Mouse (Mus musculus) liver, embryonic 15.5 days (tissue): ENCODE results near the gene Mchr1. TPM values are rescaled to one million over a fixed set of nuclear protein-coding genes. Genes with fewer than 3 reads are reported as not detected.
A peak's percentile ranks its signal among the peaks of the same experiment; 100 is the strongest.
"Not testable (repeated sequence)": the region's sequence is repeated elsewhere in the genome, so short reads cannot be mapped to it uniquely, and the experiment has no call there.

Experiments
- ATAC-seq: fragments of 200-750 bp; cut with Nextera tagmentation; 2 replicates; pipeline ENCODE4 v1.8.0; 2017; ENCODE audit warnings: moderate number of reproducible peaks, mild to moderate bottlenecking, moderate library complexity; ENCODE audit not compliant: insufficient read depth
- H3K27ac ChIP-seq: fragments of 300-500 bp; sonication (generic); replicated peaks from 2 replicates; pipeline ENCODE4 v1.5.1; 2015; ENCODE audit warnings: mild to moderate bottlenecking, inconsistent platforms
- H3K27me3 ChIP-seq: fragments of 300-500 bp; sonication (generic); 2 replicates; pipeline ENCODE4 v1.6.1; 2015; ENCODE audit warnings: mild to moderate bottlenecking, inconsistent platforms
- H3K36me3 ChIP-seq: fragments of 300-500 bp; sonication (generic); replicated peaks from 2 replicates; pipeline ENCODE4 v1.6.1; 2015; ENCODE audit warnings: moderate library complexity, mild to moderate bottlenecking, inconsistent platforms
- H3K4me1 ChIP-seq: fragments of 300-500 bp; sonication (generic); replicated peaks from 2 replicates; pipeline ENCODE4 v1.6.1; 2015; ENCODE audit warnings: inconsistent platforms
- H3K4me2 ChIP-seq: fragments of 300-500 bp; sonication (generic); 2 replicates; pipeline ENCODE4 v1.6.1; 2015; ENCODE audit warnings: moderate library complexity, mild to moderate bottlenecking, inconsistent platforms
- H3K4me3 ChIP-seq: fragments of 300-500 bp; sonication (generic); replicated peaks from 2 replicates; pipeline ENCODE4 v1.5.1; 2015; ENCODE audit warnings: mild to moderate bottlenecking, inconsistent platforms
- H3K9ac ChIP-seq: fragments of 300-500 bp; sonication (generic); 2 replicates; pipeline ENCODE4 v1.6.1; 2015; ENCODE audit warnings: moderate library complexity, mild to moderate bottlenecking, inconsistent platforms
- H3K9me3 ChIP-seq: fragments of 300-500 bp; sonication (generic); replicated peaks from 2 replicates; pipeline ENCODE4 v1.6.1; 2016; ENCODE audit warnings: inconsistent platforms
- WGBS: fragments of 180-500 bp; shearing (Covaris S2); methylation state at CpG from one replicate; pipeline ENCODE4 v1.1.7; 2015; ENCODE audit warnings: mixed read lengths; ENCODE audit not compliant: insufficient replicate concordance; 5-methylcytosine and 5-hydroxymethylcytosine counted together
- polyA plus RNA-seq: library from polyadenylated mRNA; unstranded; fragments of >200 nt; fragmentation: Nextera tagmentation; extraction: Ambion mirVana; gene quantifications from 2 replicates; pipeline ENCODE4 v1.2.1, GENCODE M21; 2015

The Mchr1 gene
- polyA plus RNA-seq, 1 experiment from 2014 or later = 0.08 TPM

DNA sequence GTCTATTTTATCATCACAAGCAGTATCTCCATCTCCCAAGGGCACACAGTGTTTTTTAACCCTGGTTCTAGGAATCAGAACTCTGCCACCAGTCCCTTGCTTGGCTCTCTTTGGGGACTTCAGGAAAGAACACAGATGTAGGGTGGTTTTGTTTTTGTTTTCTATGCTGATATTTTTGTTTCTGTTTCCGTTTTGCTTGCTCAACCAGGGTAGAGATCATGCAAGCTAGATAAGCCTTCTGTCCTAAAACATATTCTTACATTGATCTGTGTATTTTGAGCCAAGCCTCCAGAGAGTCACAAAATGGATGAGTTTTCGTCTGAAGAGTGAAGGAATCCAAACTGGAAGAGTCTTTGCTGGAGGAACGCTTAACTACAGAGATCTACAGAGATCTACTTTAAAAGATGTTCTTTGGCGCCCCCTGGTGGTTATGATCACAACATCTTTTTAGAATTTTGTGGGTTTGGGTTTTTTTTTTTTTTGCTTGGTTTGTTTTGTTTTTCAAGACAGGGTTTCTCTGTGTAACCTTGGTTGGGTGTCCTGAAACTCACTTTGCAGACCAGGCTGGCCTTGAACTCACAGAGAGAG, 35.8 kb upstream of the Mchr1 start:
- Histone ChIP-seq H3K27me3 (no peaks in the 10 kb centered on the region), H3K4me1 (peaks cover 13% of the 10 kb centered on the region), H3K4me3 (peak overlapping the region; percentile 17; the same call in 1 of the 2 replicates), H3K36me3 (no peaks in the 10 kb centered on the region), H3K9ac (no peak overlapping the region), H3K27ac (no peak overlapping the region), H3K4me2 (peak overlapping the region; percentile 44), H3K9me3 (no peaks in the 10 kb centered on the region)
- no peak for ATAC-seq
- 18% methylated on average over 4 of the region's 4 CpGs for WGBS

GRCm38 (mm10) chr15:81202462-81202861, 32.8 kb upstream of the Mchr1 start:
- WGBS = 84% methylated on average over 5 of the region's 5 CpGs
- H3K27me3 ChIP-seq = no peaks in the 10 kb centered on the region
- no peaks in the 10 kb centered on the region for H3K36me3 ChIP-seq
- no peak overlapping the region for H3K4me2 ChIP-seq
- H3K4me3 ChIP-seq = no peak overlapping the region
- no peak for ATAC-seq
- no peak overlapping the region for H3K9ac ChIP-seq
- peaks cover 7% of the 10 kb centered on the region for H3K4me1 ChIP-seq
- H3K9me3 ChIP-seq = no peaks in the 10 kb centered on the region
- H3K27ac ChIP-seq = no peak overlapping the region

DNA sequence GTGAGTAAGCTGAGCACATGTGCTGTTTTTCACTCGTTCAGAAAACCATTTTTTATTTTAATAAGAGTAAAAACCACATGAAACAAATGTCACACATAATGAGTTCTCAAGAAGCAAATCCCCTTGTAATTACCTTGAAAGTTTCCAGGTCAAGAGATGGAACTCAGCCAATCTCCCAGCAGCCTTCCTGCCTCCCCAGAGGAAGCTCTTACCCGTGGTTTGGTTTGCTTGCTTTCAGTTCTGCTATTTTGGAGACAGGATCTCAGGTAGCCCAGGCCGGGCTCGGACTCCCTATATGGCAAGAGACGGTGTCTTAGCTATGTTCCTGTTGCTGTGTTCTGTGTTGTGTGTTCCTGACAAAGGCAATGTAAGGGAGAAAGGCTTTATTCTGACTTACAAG, 24.8 kb upstream of the Mchr1 start:
- Histone ChIP-seq H3K4me3 (no peak overlapping the region), H3K9ac (no peak overlapping the region), H3K4me1 (no peaks in the 10 kb centered on the region), H3K27me3 (no peaks in the 10 kb centered on the region), H3K27ac (no peak overlapping the region), H3K36me3 (no peaks in the 10 kb centered on the region), H3K4me2 (no peak overlapping the region), H3K9me3 (no peaks in the 10 kb centered on the region)
- WGBS = 41% methylated on average over 5 of the region's 5 CpGs
- no peak for ATAC-seq

GRCm38 (mm10) chr15:81212976-81213375, 22.3 kb upstream of the Mchr1 start:
- no peak overlapping the region for H3K4me2 ChIP-seq
- H3K27ac ChIP-seq = no peak overlapping the region
- no peak overlapping the region for H3K4me3 ChIP-seq
- H3K4me1 ChIP-seq = no peaks in the 10 kb centered on the region
- no peaks in the 10 kb centered on the region for H3K36me3 ChIP-seq
- no peaks in the 10 kb centered on the region for H3K27me3 ChIP-seq
- no peaks in the 10 kb centered on the region for H3K9me3 ChIP-seq
- 68% methylated on average over 15 of the region's 15 CpGs for WGBS
- no peak for ATAC-seq
- H3K9ac ChIP-seq = no peak overlapping the region

GRCm38 (mm10) chr15:81216906-81217653, 18.2 kb upstream of the Mchr1 start:
- Histone ChIP-seq H3K4me2 (no peak overlapping the region), H3K9ac (no peak overlapping the region), H3K27ac (no peak overlapping the region), H3K4me1 (no peaks in the 10 kb centered on the region), H3K27me3 (no peaks in the 10 kb centered on the region), H3K36me3 (no peaks in the 10 kb centered on the region), H3K4me3 (no peak overlapping the region), H3K9me3 (no peaks in the 10 kb centered on the region)
- ATAC-seq = no peak
- WGBS = 73% methylated on average over 19 of the region's 19 CpGs

DNA sequence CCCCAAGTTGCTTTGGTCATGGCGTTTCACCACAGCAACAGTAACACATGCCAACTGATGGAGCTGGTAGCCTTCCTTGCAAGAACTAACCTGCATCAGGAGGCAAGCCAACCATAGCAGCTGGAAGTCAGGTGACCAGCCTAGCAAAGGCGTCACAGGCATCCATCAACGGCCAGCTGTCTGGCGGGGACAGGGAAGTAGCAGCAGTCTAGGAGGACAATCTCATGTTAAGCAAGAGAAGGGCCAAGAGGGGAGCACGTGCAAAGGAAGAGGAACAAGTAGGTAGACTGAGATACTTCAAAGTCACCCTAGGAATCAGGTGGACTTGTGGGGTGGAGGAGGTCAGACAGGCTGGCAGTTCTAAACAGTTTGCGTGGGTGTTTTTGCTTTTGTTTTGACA, 16.2 kb upstream of the Mchr1 start:
- Histone ChIP-seq H3K4me1 (no peaks in the 10 kb centered on the region), H3K27me3 (no peaks in the 10 kb centered on the region), H3K9me3 (no peaks in the 10 kb centered on the region), H3K4me3 (no peak overlapping the region), H3K36me3 (no peaks in the 10 kb centered on the region), H3K9ac (no peak overlapping the region), H3K27ac (no peak overlapping the region), H3K4me2 (no peak overlapping the region)
- 47% methylated on average over 6 of the region's 6 CpGs for WGBS
- no peak for ATAC-seq

GRCm38 (mm10) chr15:81220051-81220450, 15.2 kb upstream of the Mchr1 start:
- not testable (repeated sequence) for H3K9ac ChIP-seq, H3K36me3 ChIP-seq, ATAC-seq, H3K27me3 ChIP-seq, H3K4me2 ChIP-seq, H3K4me1 ChIP-seq, H3K27ac ChIP-seq, H3K4me3 ChIP-seq, H3K9me3 ChIP-seq
- WGBS = 65% methylated on average over 8 of the region's 8 CpGs

DNA sequence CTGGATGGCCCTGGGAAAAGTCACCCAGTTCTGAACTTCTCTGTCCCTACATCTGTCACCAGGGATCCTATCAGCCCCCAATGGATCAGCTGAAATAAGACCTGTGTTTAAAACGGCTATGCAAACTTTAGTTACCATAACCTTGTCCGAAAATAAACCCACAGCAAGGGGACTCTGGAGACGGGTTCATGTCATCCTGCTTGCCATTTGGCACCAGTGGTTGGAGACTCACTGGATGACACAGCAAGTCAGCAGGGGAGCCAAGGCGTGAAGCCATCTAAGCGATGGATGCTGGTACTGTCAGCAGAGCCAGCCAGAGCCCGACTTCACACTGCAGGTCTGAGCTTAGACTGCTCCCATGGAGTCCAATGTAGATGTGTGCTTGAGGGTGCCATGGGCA, 13.9 kb upstream of the Mchr1 start:
- H3K27me3 ChIP-seq = no peaks in the 10 kb centered on the region
- no peak overlapping the region for H3K9ac ChIP-seq
- 46% methylated on average over 6 of the region's 6 CpGs for WGBS
- no peaks in the 10 kb centered on the region for H3K36me3 ChIP-seq
- ATAC-seq = no peak
- H3K4me2 ChIP-seq = no peak overlapping the region
- no peak overlapping the region for H3K4me3 ChIP-seq
- no peaks in the 10 kb centered on the region for H3K9me3 ChIP-seq
- no peak overlapping the region for H3K27ac ChIP-seq
- H3K4me1 ChIP-seq = no peaks in the 10 kb centered on the region

DNA sequence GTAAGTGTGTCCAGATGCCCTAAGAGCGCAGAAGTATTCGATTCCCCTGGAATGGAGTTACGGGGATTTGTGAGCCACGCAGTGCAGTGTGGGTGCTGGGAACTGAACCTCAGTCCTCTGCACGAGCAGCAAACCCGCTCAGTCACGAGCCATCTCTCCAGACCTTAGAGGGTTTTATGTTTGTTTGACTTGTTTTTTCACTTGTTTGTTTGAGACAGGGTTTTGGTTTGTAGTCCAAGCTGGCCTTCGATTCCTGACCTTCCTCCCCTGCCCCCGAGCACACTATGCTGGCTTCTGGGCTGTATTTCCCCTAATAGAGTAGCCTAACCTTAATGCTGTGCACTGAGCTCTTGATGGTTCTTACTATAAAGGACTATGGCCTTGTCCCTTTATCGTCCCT, 10.3 kb upstream of the Mchr1 start:
- Histone ChIP-seq H3K4me1 (no peaks in the 10 kb centered on the region), H3K9me3 (no peaks in the 10 kb centered on the region), H3K4me3 (no peak overlapping the region), H3K4me2 (no peak overlapping the region), H3K9ac (no peak overlapping the region), H3K27ac (no peak overlapping the region), H3K36me3 (no peaks in the 10 kb centered on the region), H3K27me3 (0 out of 2 replicates have a peak, but pooled peaks cover 3% of the 10 kb centered on the region)
- ATAC-seq = no peak
- WGBS = 69% methylated on average over 10 of the region's 10 CpGs

DNA sequence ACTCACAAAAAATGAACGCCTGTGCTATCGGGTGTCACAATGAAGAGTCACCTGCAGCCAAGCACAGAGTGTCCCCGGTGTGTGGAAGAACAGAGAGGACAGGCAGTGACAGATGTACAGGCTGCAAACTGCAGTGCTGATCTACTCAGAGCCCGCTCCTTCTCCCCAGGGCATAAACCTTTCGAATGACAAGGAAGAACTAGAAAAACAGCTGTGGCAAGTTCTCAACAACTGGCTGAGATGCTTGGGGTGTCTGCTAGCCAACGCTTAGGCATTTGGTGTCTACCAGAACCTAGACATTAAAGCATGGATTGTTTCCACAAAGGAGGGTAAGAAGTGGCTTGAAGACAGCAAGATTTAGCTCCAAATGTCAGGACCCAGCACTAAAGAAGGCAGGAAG, 9.6 kb upstream of the Mchr1 start:
- Histone ChIP-seq H3K9ac (no peak overlapping the region), H3K36me3 (no peaks in the 10 kb centered on the region), H3K4me2 (no peak overlapping the region), H3K4me3 (no peak overlapping the region), H3K27me3 (0 out of 2 replicates have a peak, but pooled peaks cover 3% of the 10 kb centered on the region), H3K4me1 (no peaks in the 10 kb centered on the region), H3K9me3 (no peaks in the 10 kb centered on the region), H3K27ac (no peak overlapping the region)
- WGBS = 61% methylated on average over 6 of the region's 6 CpGs
- ATAC-seq = no peak

GRCm38 (mm10) chr15:81226796-81227195, 8.5 kb upstream of the Mchr1 start:
- Histone ChIP-seq H3K9me3 (no peaks in the 10 kb centered on the region), H3K9ac (no peak overlapping the region), H3K4me3 (no peak overlapping the region), H3K4me1 (no peaks in the 10 kb centered on the region), H3K36me3 (no peaks in the 10 kb centered on the region), H3K27me3 (peaks cover 3% of the 10 kb centered on the region; the same call in 1 of the 2 replicates), H3K4me2 (no peak overlapping the region), H3K27ac (no peak overlapping the region)
- no peak for ATAC-seq
- 65% methylated on average over 4 of the region's 4 CpGs for WGBS
